Mouse (Mus musculus) embryonic fibroblast, embryonic 13.5 days (primary cell): Measurements from ENCODE around the gene Btbd18. TPM values are rescaled to one million over a fixed set of nuclear protein-coding genes. Genes with fewer than 3 reads are reported as not detected.

ENCODE experiments used
- H3K27ac ChIP-seq: 2 replicates; pipeline ENCODE4 v1.5.1; 2012; ENCODE audit warnings: low read length, control low read depth, inconsistent platforms; ENCODE audit not compliant: insufficient read depth
- H3K4me1 ChIP-seq: 2 replicates; pipeline ENCODE4 v1.6.1; 2011; ENCODE audit warnings: low read length; ENCODE audit not compliant: control insufficient read depth, insufficient read depth
- H3K4me3 ChIP-seq: 2 replicates; pipeline ENCODE4 v1.5.1; 2011; ENCODE audit warnings: mild to moderate bottlenecking, control low read depth, low read length; ENCODE audit not compliant: insufficient read depth
- CTCF ChIP-seq: IDR thresholded peaks from 2 replicates; pipeline ENCODE4 v1.5.1; 2011; ENCODE audit warnings: mild to moderate bottlenecking, control low read depth, low read length, moderate library complexity, borderline replicate concordance; ENCODE audit not compliant: insufficient read depth
- POLR2A ChIP-seq: IDR thresholded peaks from 2 replicates; pipeline ENCODE4 v1.6.1; 2011; ENCODE audit warnings: low read depth, mild to moderate bottlenecking, control low read depth, low read length, moderate library complexity
- polyA plus RNA-seq: library from polyadenylated mRNA; stranded (reverse); fragments of >200 nt; gene quantifications from 2 replicates; pipeline ENCODE4 v1.2.4, GENCODE M21; 2011; ENCODE audit warnings: low read depth; ENCODE audit not compliant: missing spikeins, insufficient read length

Gene Btbd18
- polyA plus RNA-seq, 1 experiment: not detected

- Histone ChIP-seq H3K27ac (no peak overlapping the region; the same call in 1 of the 2 replicates), H3K4me3 (no peak overlapping the region), H3K4me1 (peaks cover 21% of the 10 kb centered on the region)
- TF ChIP-seq CTCF: no peak
- no peak for TF ChIP-seq POLR2A
These were observed 18.0 kb upstream of the Btbd18 start for GRCm38 (mm10) chr2:84640833-84641232.

- no peak overlapping the region for H3K27ac ChIP-seq
- no peak for TF ChIP-seq POLR2A
- no peak for TF ChIP-seq CTCF
- peaks cover 6% of the 10 kb centered on the region; the same call in 1 of the 2 replicates for H3K4me1 ChIP-seq
- H3K4me3 ChIP-seq: no peak overlapping the region
These were observed 12.7 kb upstream of the Btbd18 start for GRCm38 (mm10) chr2:84646138-84646537.

DNA sequence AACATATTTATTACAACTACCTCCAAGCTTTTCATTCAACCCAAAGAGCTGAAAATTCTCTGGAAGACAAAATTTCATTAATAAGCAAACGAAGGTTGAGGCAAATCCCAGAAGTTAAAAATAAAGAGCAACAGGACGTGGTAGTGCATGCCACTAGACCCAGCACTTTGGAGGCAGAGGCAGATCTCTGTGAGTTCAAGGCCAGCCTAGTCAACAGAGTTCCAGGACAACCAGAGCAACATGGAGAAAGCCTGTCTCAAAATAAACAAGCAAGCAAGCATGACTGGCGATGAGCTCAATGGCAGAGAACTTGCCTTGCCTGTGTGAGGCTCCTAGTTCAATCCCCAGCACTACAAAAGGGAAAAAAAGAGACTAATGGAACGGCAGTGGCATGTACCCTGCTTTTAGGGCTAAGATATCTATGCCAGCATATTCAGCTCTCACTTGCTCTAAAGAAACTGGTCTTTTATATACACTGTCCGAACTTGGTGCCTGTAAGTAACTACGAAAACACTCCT lies 11.8 kb upstream of the Btbd18 start:
- H3K27ac ChIP-seq: no peak overlapping the region
- peaks cover 3% of the 10 kb centered on the region; the same call in 1 of the 2 replicates for H3K4me1 ChIP-seq
- peak overlapping the region; percentile 26 for H3K4me3 ChIP-seq
- TF ChIP-seq CTCF (no peak), POLR2A (no peak)

DNA sequence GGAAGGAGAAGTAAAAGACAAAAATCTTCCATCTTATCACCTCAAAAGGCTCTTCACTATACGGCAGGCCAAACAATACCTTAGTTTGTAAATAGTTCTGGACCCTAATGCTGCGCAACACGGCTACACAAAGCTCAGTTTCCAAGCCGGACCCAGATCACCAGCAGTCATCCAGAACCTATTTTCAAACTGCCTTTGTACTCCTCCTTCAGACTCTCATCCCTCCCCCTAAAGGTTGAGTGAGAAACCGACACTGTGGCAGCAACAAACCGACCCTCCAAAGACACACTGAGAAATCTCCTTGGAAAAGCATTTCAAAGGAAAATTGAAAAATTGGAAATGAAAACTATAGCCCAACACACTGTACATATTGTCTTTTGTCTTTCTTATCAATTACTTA lies 10.5 kb upstream of the Btbd18 start:
- Histone ChIP-seq H3K4me3 (peak overlapping the region; percentile 51), H3K4me1 (peaks cover 3% of the 10 kb centered on the region; the same call in 1 of the 2 replicates), H3K27ac (no peak overlapping the region)
- TF ChIP-seq CTCF (no peak), POLR2A (no peak)

DNA sequence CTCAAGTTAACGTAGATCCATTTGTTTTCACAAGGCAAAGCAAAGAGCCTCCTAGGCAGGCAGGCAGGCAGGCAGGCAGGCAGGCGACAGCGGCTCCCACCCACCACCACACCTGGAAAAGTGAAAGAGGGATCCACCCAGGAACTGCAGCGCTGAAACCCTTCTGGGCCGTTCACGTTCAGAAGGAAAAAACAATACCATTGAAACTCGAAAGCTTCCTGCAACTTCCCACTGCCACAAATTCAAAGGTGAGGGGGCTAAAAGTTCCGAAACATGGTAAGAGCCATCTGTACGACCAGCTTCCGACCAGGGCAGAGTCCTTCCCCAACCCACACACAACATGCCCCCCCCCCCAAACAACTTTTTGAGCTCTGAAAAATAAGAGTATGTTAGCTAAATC lies 9.2 kb upstream of the Btbd18 start:
- TF ChIP-seq CTCF (no peak), POLR2A (no peak)
- peaks cover 3% of the 10 kb centered on the region; the same call in 1 of the 2 replicates for H3K4me1 ChIP-seq
- H3K4me3 ChIP-seq: peak overlapping the region; percentile 83
- peak overlapping the region; percentile 73 for H3K27ac ChIP-seq

DNA sequence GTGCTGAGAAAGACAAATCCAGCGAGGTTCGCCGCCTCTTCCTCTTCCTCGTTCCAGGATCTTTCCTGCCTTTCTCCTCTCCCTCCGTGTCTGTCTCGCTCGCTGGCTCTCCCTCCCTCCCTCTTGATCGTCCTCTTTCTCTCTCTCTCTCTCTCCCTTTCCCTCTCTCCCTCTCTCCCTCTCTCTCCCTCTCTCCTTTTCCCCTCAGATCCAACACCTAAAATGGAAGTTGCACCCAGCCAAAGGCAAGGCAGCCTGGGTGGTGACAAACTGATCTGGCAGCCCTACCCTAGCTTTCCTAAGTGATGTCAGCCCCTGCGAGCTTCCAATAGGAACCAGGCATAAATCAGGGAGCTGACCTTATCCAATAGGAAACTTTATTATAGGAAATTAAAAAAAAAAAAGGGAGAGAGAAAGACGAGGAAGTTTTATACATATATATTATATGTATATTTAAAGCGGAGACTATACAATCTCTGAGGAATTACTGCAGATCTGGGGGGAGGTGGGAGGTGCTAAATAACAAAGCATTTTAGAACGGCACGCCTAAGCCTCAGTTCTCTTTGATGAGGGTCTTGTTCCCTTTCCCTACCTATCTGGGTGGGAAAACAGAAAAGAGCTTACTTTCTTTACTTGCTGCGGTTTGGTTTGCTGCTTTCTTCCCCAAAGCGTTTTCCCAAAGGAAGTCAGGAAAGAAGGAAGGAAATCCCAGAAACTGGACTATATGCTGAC lies 8.2 kb upstream of the Btbd18 start, which contains the start of gene Ctnnd1:
Gene Ctnnd1, minus strand, starts transcription at position 302 of the 732 bp plus-strand sequence.
- H3K27ac ChIP-seq: peak within 1 kb of the TSS; percentile 99
- H3K4me1 ChIP-seq: peaks cover 3% of the 10 kb centered on the region; the same call in 1 of the 2 replicates
- TF ChIP-seq POLR2A: peak; percentile 96
- no peak for TF ChIP-seq CTCF
- peak within 1 kb of the TSS; percentile 85 for H3K4me3 ChIP-seq

DNA sequence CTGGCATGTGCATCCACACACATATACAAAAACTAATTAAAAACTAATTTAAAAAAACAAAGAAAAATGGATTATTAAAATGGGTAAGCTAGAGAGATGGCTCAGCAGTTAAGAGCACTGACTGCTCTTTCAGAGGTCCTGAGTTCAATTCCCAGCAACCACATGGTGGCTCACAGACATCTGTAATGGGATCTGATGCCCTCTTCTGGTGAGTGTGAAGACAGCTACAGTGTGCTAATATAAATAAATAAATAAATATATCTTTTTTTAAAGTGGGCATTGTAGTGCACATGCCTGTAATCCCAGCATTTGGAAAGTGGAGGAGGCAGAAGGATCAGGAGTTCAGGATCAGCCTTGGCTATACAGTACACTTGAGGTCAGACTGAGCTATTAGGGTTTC lies 5.5 kb upstream of the Btbd18 start:
- no peaks in the 10 kb centered on the region for H3K4me1 ChIP-seq
- no peak for TF ChIP-seq POLR2A
- no peak for TF ChIP-seq CTCF
- no peak overlapping the region for H3K4me3 ChIP-seq
- no peak overlapping the region for H3K27ac ChIP-seq

DNA sequence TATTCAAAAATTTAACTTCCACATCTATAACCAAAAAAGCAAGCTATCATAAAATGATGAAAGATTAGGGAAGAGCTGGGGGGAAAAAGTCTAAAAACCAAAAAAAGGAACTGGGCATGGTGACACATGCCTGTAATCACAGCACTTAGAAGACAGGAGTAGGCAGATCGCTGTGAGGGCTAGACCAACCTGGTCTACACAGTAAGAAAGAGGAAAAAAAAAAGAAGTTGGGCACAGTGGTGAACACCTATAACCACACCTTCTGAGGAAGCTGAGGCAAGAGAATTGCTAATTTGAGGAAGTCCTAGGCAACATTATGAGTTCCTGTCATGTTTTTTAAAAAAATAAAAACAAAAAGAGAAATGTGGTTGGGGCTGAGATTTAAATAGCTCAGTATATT lies 3.0 kb upstream of the Btbd18 start:
- Histone ChIP-seq H3K27ac (no peak overlapping the region), H3K4me3 (no peak overlapping the region), H3K4me1 (no peaks in the 10 kb centered on the region)
- TF ChIP-seq CTCF: no peak
- no peak for TF ChIP-seq POLR2A

DNA sequence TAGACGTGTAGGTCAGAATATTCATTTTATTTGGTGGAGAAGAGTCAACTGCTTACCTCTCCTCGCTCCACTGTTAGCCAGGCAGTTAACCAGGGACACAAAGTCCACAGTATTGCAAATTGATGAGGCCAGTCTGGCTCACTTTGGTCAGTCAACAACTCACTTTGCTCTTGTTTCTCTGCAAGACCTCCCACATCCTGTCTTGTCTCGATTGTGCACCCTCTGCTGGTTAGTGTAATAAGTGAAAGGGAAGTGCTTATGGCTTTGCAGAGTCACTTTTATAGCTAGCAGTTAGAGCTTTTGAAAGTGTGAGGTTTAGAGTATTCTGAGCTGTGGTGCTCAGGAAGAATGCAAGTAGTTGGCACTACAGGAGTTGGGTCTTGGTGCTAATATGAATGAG lies 1.4 kb downstream of the Btbd18 start:
- no peak overlapping the region for H3K4me3 ChIP-seq
- no peak overlapping the region for H3K27ac ChIP-seq
- no peaks in the 10 kb centered on the region for H3K4me1 ChIP-seq
- no peak for TF ChIP-seq CTCF
- no peak for TF ChIP-seq POLR2A

DNA sequence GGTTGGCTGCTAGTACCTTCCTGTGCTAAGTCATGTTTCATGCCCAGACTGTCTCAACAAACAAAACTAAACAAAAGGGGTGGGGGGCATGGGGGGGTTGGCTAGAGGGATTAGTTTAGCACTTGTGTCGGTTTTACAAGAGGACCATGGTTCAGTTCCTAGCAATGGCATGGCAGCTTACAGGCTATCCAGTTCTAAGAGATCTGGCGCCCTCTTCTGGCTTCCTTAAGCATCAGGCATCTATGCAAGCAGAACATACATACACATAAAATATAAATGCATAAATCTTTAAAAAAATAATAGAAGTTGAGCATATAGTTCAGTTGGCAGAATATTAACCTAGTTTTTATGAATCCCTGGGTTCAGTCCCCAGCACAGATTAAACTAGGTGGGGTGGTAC lies 4.0 kb downstream of the Btbd18 start:
- no peaks in the 10 kb centered on the region for H3K4me1 ChIP-seq
- TF ChIP-seq CTCF (no peak), POLR2A (no peak)
- no peak overlapping the region for H3K27ac ChIP-seq
- H3K4me3 ChIP-seq: no peak overlapping the region
